Comparison of ENCODE assay signal across 10 mouse cellular contexts in genomic region chr6:142538503-142538902, GRCm38 (mm10). TPM values are rescaled to one million over a fixed set of nuclear protein-coding genes. Genes with fewer than 3 reads are reported as not detected.
DNase-seq lines count a peak whose midpoint lies in the region; ATAC-seq and TF ChIP-seq lines count a peak whose summit lies in the region.
"Had no signal": no experiment of that assay in that cellular context is flagged by ENCODE, and none has a peak within 500 bp of the region (broad histone marks: within the 10 kb centered on the region; RNA-seq: fewer than 3 reads in every experiment).

No protein-coding gene starts in this region.

- H3K9ac ChIP-seq in lung, embryonic 16.5 days (ENCODE audit: low read length) = no peak overlapping the region
- H3K9ac ChIP-seq in hindbrain, embryonic 14.5 days = no peak overlapping the region
- H3K9ac ChIP-seq: midbrain, embryonic 12.5 days had no signal

- TF ChIP-seq CTCF in cerebellum, adult 2 months (IDR thresholded peaks at IDR 0.05; ENCODE audit: borderline replicate concordance, insufficient read depth, low read depth, low read length) = no peak

- peak; percentile 9 to 16 for DNase-seq in spleen, adult 18-20 months
- no peak for DNase-seq in spleen, adult 12 weeks (ENCODE audit: low spot score)
- DNase-seq in heart, postnatal 4 days = peak; percentile 67
- peak; percentile 75 for DNase-seq in thymus, postnatal 4 days
- no peak for DNase-seq in hindbrain, embryonic 14.5 days (ENCODE audit: low spot score)
- DNase-seq in right cerebral cortex, postnatal 36 days (ENCODE audit: low spot score in 2 of 2) = no peak
- DNase-seq in cerebellum, adult 2 months = no peak

- H3K27me3 ChIP-seq in lung, embryonic 16.5 days (ENCODE audit: control insufficient read depth, insufficient read depth, low read depth, low read length) = no peaks in the 10 kb centered on the region
- no peaks in the 10 kb centered on the region for H3K27me3 ChIP-seq in hindbrain, embryonic 14.5 days (ENCODE audit: control insufficient read depth, insufficient read depth, low read length)
- H3K27me3 ChIP-seq in cerebellum, adult 2 months (ENCODE audit: control insufficient read depth, insufficient read depth, low read length) = no peaks in the 10 kb centered on the region
- H3K27me3 ChIP-seq: midbrain, embryonic 12.5 days had no signal

- no peaks in the 10 kb centered on the region for H3K9me3 ChIP-seq in lung, embryonic 16.5 days (ENCODE audit: control insufficient read depth, low read length)
- no peaks in the 10 kb centered on the region for H3K9me3 ChIP-seq in hindbrain, embryonic 14.5 days (ENCODE audit: control insufficient read depth, low read length)
- H3K9me3 ChIP-seq: midbrain, embryonic 12.5 days had no signal

- WGBS in lung, embryonic 16.5 days = 32% methylated on average over 17 of the region's 17 CpGs
- 86% methylated on average over 17 of the region's 17 CpGs for whole genome bisulfite sequencing in hindbrain, embryonic 14.5 days
- 64% methylated on average over 17 of the region's 17 CpGs for WGBS in cerebellum, adult 2 months

- peaks cover 19% of the 10 kb centered on the region for H3K4me1 ChIP-seq in lung, embryonic 16.5 days (replicated peaks; ENCODE audit: control insufficient read depth, insufficient read depth, low read length)
- no peaks in the 10 kb centered on the region for H3K4me1 ChIP-seq in hindbrain, embryonic 14.5 days (replicated peaks; ENCODE audit: control insufficient read depth, insufficient read depth, low read length)
- H3K4me1 ChIP-seq in cerebellum, adult 2 months (ENCODE audit: control insufficient read depth, insufficient read depth, low read length) = no peaks in the 10 kb centered on the region
- H3K4me1 ChIP-seq: midbrain, embryonic 12.5 days had no signal

- H3K36me3 ChIP-seq in lung, embryonic 16.5 days (ENCODE audit: control insufficient read depth, insufficient read depth, low read length) = no peaks in the 10 kb centered on the region
- H3K36me3 ChIP-seq in hindbrain, embryonic 14.5 days (replicated peaks; ENCODE audit: control insufficient read depth, insufficient read depth) = no peaks in the 10 kb centered on the region
- H3K36me3 ChIP-seq: midbrain, embryonic 12.5 days had no signal

- H3K27ac ChIP-seq in lung, embryonic 16.5 days (ENCODE audit: low read length) = peak overlapping the region; percentile 7; the same call in 1 of the 2 replicates
- H3K27ac ChIP-seq in hindbrain, embryonic 14.5 days = no peak overlapping the region
- no peak overlapping the region for H3K27ac ChIP-seq in cerebellum, adult 2 months (ENCODE audit: insufficient read depth, low read length)
- H3K27ac ChIP-seq: midbrain, embryonic 12.5 days had no signal

- ATAC-seq in lung, embryonic 16.5 days (ENCODE audit: low read depth) = peak; percentile 86
- ATAC-seq in hindbrain, embryonic 14.5 days (ENCODE audit: low FRiP score) = no peak

- TF ChIP-seq POLR2A in cerebellum, adult 2 months (IDR thresholded peaks at IDR 0.05; ENCODE audit: borderline replicate concordance, insufficient read depth, low read length) = no peak

- no peak overlapping the region for H3K4me3 ChIP-seq in lung, embryonic 16.5 days (ENCODE audit: low read length)
- no peak overlapping the region for H3K4me3 ChIP-seq in hindbrain, embryonic 14.5 days (replicated peaks; ENCODE audit: low read length)
- H3K4me3 ChIP-seq in cerebellum, adult 2 months (replicated peaks; ENCODE audit: insufficient read depth, low read depth, low read length) = no peak overlapping the region
- H3K4me3 ChIP-seq: midbrain, embryonic 12.5 days had no signal

- peak overlapping the region; percentile 21 for H3K4me2 ChIP-seq in lung, embryonic 16.5 days (ENCODE audit: low read depth, low read length)
- H3K4me2 ChIP-seq in hindbrain, embryonic 14.5 days (replicated peaks) = no peak overlapping the region
- H3K4me2 ChIP-seq: midbrain, embryonic 12.5 days had no signal

RNA-seq across cellular contexts. Expression of gene Ldhb, which starts 30.7 kb away (rescaled TPM):
- 1,000 to 10,000 TPM; 1,364 to 1,397 TPM for total RNA-seq in heart, postnatal 4 days (2021)
- polyA plus RNA-seq in lung, embryonic 16.5 days (2015; fragmentation: Nextera tagmentation; extraction: Ambion mirVana) = 226 and 231 TPM in 2 replicates
- polyA plus RNA-seq in hindbrain, embryonic 14.5 days (2014; fragmentation: Nextera tagmentation; extraction: Ambion mirVana) = 483 and 499 TPM in 2 replicates
- polyA plus RNA-seq in cerebellum, adult 2 months (2012; rRNA removed) = 1,547 and 1,570 TPM in 2 replicates
- total RNA-seq: MEL had no signal

RNA-seq across cellular contexts. Expression of gene Kcnj8, which starts 32.9 kb away (rescaled TPM):
- 10 to 100 TPM; 20.7 to 21.7 TPM for total RNA-seq in heart, postnatal 4 days (2021)
- polyA plus RNA-seq in lung, embryonic 16.5 days (2015; fragmentation: Nextera tagmentation; extraction: Ambion mirVana) = 17.8 and 18.8 TPM in 2 replicates
- 12.4 and 12.9 TPM in 2 replicates for polyA plus RNA-seq in hindbrain, embryonic 14.5 days (2014; fragmentation: Nextera tagmentation; extraction: Ambion mirVana)
- polyA plus RNA-seq in cerebellum, adult 2 months (2012; rRNA removed) = 5.8 and 6.1 TPM in 2 replicates
- total RNA-seq: MEL had no signal

Comparison
In these comparisons a context has a peak if more than half of its experiments do, and no peak if none do; other contexts are left out.
1. DNase-seq: peak in spleen, adult 18-20 months (2 of 2), heart, postnatal 4 days (single experiment) and thymus, postnatal 4 days (single experiment); none in spleen, adult 12 weeks (single experiment), hindbrain, embryonic 14.5 days (single experiment), right cerebral cortex, postnatal 36 days (0 of 2) and cerebellum, adult 2 months (0 of 2).